Mouse (Mus musculus) heart, postnatal 14 days (tissue): Measurements from ENCODE around the gene Smpdl3b. TPM values are rescaled to one million over a fixed set of nuclear protein-coding genes. Genes with fewer than 3 reads are reported as not detected.
"Not testable (repeated sequence)": the region's sequence is repeated elsewhere in the genome, so short reads cannot be mapped to it uniquely, and the experiment has no call there.

Experiments used
- DNase-seq, 2 experiments: peaks; one replicate each; pipeline ENCODE4 v3.0.0; 2021 to 2022
- intact Hi-C: fragments of 180-260 bp; cut with DNase I; formaldehyde crosslinking; loops from one replicate; pipeline ENCODE4 v1.15.1; 2025
- long read RNA-seq, 2 experiments: library from polyadenylated mRNA; stranded (forward); transcript quantifications; one replicate each; pipeline ENCODE4 v2.0.0; 2021
- total RNA-seq, 2 experiments: library from RNA; stranded (reverse); gene quantifications; 2 replicates each; pipeline ENCODE4 v1.2.3; 2021

The Smpdl3b gene
- under 1 TPM; 0.71 to 0.98 TPM for total RNA-seq
- long read RNA-seq, experiment 1, partial matches to known transcripts: 0 of 1 reads
- long read RNA-seq, experiment 1, other reads (novel, unspliced or antisense): 0 of 1 reads
- long read RNA-seq, experiment 2, partial matches to known transcripts: 0 of 1 reads
- long read RNA-seq, experiment 2, other reads (novel, unspliced or antisense): 0 of 1 reads

- peak; percentile 71 to 78 for DNase-seq
- intact Hi-C loops: no loop called here
Measured at GRCm38 (mm10) chr4:132756974-132757373, at the start of gene Smpdl3b. Gene Smpdl3b, minus strand, starts transcription at chr4:132757252.

GRCm38 (mm10) chr4:132806620-132807191 lies 49.7 kb upstream of the Smpdl3b start:
- intact Hi-C loops: no loop called here
- no peak for DNase-seq

- intact Hi-C loops: no loop called here
- no peak for DNase-seq
Measured at GRCm38 (mm10) chr4:132805599-132806197, 48.6 kb upstream of the Smpdl3b start.

- DNase-seq: no peak
- intact Hi-C loops: no loop called here
Measured at GRCm38 (mm10) chr4:132805146-132805545, 48.1 kb upstream of the Smpdl3b start.

GRCm38 (mm10) chr4:132804331-132804730 lies 47.3 kb upstream of the Smpdl3b start:
- intact Hi-C loops: no loop called here
- DNase-seq: no peak

- intact Hi-C loops: no loop called here
- no peak for DNase-seq
Measured at GRCm38 (mm10) chr4:132803876-132804275, 46.8 kb upstream of the Smpdl3b start.

- intact Hi-C loops: no loop called here
- no peak for DNase-seq
Measured at GRCm38 (mm10) chr4:132803212-132803611, 46.2 kb upstream of the Smpdl3b start.

GRCm38 (mm10) chr4:132802171-132802637 lies 45.2 kb upstream of the Smpdl3b start:
- DNase-seq: peak; percentile 33 to 48
- intact Hi-C loops: no loop called here

GRCm38 (mm10) chr4:132801176-132802077 lies 44.4 kb upstream of the Smpdl3b start:
- DNase-seq: no peak

GRCm38 (mm10) chr4:132799845-132800244 lies 42.8 kb upstream of the Smpdl3b start:
- intact Hi-C loops: no loop called here
- no peak for DNase-seq

More at GRCm38 (mm10) chr4:132801176-132802077, 44.4 kb upstream of the Smpdl3b start:
- intact Hi-C loops: no loop called here

- intact Hi-C loops, DNase-seq: not testable (repeated sequence)
Measured at GRCm38 (mm10) chr4:132798666-132799065, 41.6 kb upstream of the Smpdl3b start.

GRCm38 (mm10) chr4:132798028-132798427 lies 41.0 kb upstream of the Smpdl3b start:
- no peak for DNase-seq
- intact Hi-C loops: no loop called here

- no peak for DNase-seq
- intact Hi-C loops: no loop called here
Measured at GRCm38 (mm10) chr4:132797461-132797860, 40.4 kb upstream of the Smpdl3b start.

GRCm38 (mm10) chr4:132796196-132796886 lies 39.3 kb upstream of the Smpdl3b start, which contains the start of gene Themis2:
Gene Themis2, minus strand, starts transcription at chr4:132796387.
- DNase-seq: peak; percentile 82 to 84
- intact Hi-C loops: no loop called here

- no peak for DNase-seq
- intact Hi-C loops: no loop called here
Measured at GRCm38 (mm10) chr4:132795171-132795570, 38.1 kb upstream of the Smpdl3b start.

GRCm38 (mm10) chr4:132794760-132795159 lies 37.7 kb upstream of the Smpdl3b start:
- DNase-seq: no peak
- intact Hi-C loops: no loop called here

- intact Hi-C loops: no loop called here
- no peak for DNase-seq
Measured at GRCm38 (mm10) chr4:132794028-132794427, 37.0 kb upstream of the Smpdl3b start.

- DNase-seq, intact Hi-C loops: not testable (repeated sequence)
Measured at GRCm38 (mm10) chr4:132793322-132794004, 36.4 kb upstream of the Smpdl3b start.

- no peak for DNase-seq
- intact Hi-C loops: no loop called here
Measured at GRCm38 (mm10) chr4:132789731-132790130, 32.7 kb upstream of the Smpdl3b start.

GRCm38 (mm10) chr4:132785228-132785627 lies 28.2 kb upstream of the Smpdl3b start:
- intact Hi-C loops: no loop called here
- DNase-seq: no peak
